Comparison of ENCODE assay signal across 9 mouse cellular contexts in genomic region chr13:102593405-102594200, GRCm38 (mm10).
DNase-seq lines count a peak whose midpoint lies in the region; ATAC-seq and TF ChIP-seq lines count a peak whose summit lies in the region.
"Had no signal": no experiment of that assay in that cellular context is flagged by ENCODE, and none has a peak within 500 bp of the region (broad histone marks: within the 10 kb centered on the region; RNA-seq: fewer than 3 reads in every experiment).

No protein-coding gene starts in this region.

- intact Hi-C loops in heart, postnatal 14 days (cut with DNase I): no loop called here

- no peak; the same call in 1 of the 2 replicates for ATAC-seq in forebrain, postnatal 0 days
- no peak for ATAC-seq in forebrain, embryonic 14.5 days
- peak; percentile 67; the same call in 1 of the 2 replicates for ATAC-seq in lung, embryonic 15.5 days (ENCODE audit: borderline replicate concordance, extremely low read depth, low FRiP score, low TSS enrichment)
- ATAC-seq in megakaryocyte-erythroid progenitor cell, adult 5-6 weeks (replicated peaks; ENCODE audit: low FRiP score, low TSS enrichment, poor library complexity, severe bottlenecking): no peak

- H3K4me2 ChIP-seq in forebrain, postnatal 0 days (ENCODE audit: low read depth): no peak overlapping the region
- H3K4me2 ChIP-seq in forebrain, embryonic 14.5 days (ENCODE audit: low read length): no peak overlapping the region
- no peak overlapping the region for H3K4me2 ChIP-seq in lung, embryonic 15.5 days
- H3K4me2 ChIP-seq: midbrain, embryonic 12.5 days had no signal

- H3K36me3 ChIP-seq in forebrain, postnatal 0 days (ENCODE audit: insufficient read depth): no peaks in the 10 kb centered on the region
- H3K36me3 ChIP-seq in forebrain, embryonic 14.5 days (ENCODE audit: control insufficient read depth, insufficient read depth, low read length): no peaks in the 10 kb centered on the region
- H3K36me3 ChIP-seq in lung, embryonic 15.5 days: no peaks in the 10 kb centered on the region
- H3K36me3 ChIP-seq: midbrain, embryonic 12.5 days had no signal

- WGBS in forebrain, postnatal 0 days: 81% methylated on average over 12 of the region's 12 CpGs
- WGBS in forebrain, embryonic 14.5 days: 94% methylated on average over 12 of the region's 12 CpGs
- WGBS in lung, embryonic 15.5 days: 66% methylated on average over 12 of the region's 12 CpGs

- H3K27ac ChIP-seq in forebrain, postnatal 0 days (ENCODE audit: low read depth, low read length): no peak overlapping the region
- no peak overlapping the region for H3K27ac ChIP-seq in forebrain, embryonic 14.5 days (ENCODE audit: low read depth, low read length)
- peak overlapping the region; percentile 67 for H3K27ac ChIP-seq in lung, embryonic 15.5 days
- H3K27ac ChIP-seq: midbrain, embryonic 12.5 days had no signal

- no peaks in the 10 kb centered on the region for H3K27me3 ChIP-seq in forebrain, postnatal 0 days (ENCODE audit: insufficient read depth, low read length)
- H3K27me3 ChIP-seq in forebrain, embryonic 14.5 days (replicated peaks; ENCODE audit: control insufficient read depth, insufficient read depth, low read length): no peaks in the 10 kb centered on the region
- no peaks in the 10 kb centered on the region for H3K27me3 ChIP-seq in lung, embryonic 15.5 days

- TF ChIP-seq CTCF in forebrain, postnatal 0 days (IDR thresholded peaks at IDR 0.05; ENCODE audit: low read depth): no peak

- H3K9ac ChIP-seq in forebrain, postnatal 0 days: no peak overlapping the region
- H3K9ac ChIP-seq in forebrain, embryonic 14.5 days (ENCODE audit: low read length): no peak overlapping the region
- no peak overlapping the region for H3K9ac ChIP-seq in lung, embryonic 15.5 days
- H3K9ac ChIP-seq: midbrain, embryonic 12.5 days had no signal

- no peak overlapping the region for H3K4me3 ChIP-seq in forebrain, postnatal 0 days (ENCODE audit: low read depth, low read length)
- H3K4me3 ChIP-seq in forebrain, embryonic 14.5 days (ENCODE audit: low read depth, low read length): no peak overlapping the region
- no peak overlapping the region for H3K4me3 ChIP-seq in lung, embryonic 15.5 days
- H3K4me3 ChIP-seq: midbrain, embryonic 12.5 days had no signal

- no peaks in the 10 kb centered on the region for H3K9me3 ChIP-seq in forebrain, postnatal 0 days (ENCODE audit: low read length)
- no peaks in the 10 kb centered on the region for H3K9me3 ChIP-seq in forebrain, embryonic 14.5 days (replicated peaks; ENCODE audit: control insufficient read depth, low read length)
- no peaks in the 10 kb centered on the region for H3K9me3 ChIP-seq in lung, embryonic 15.5 days
- H3K9me3 ChIP-seq: midbrain, embryonic 12.5 days had no signal

- H3K4me1 ChIP-seq in forebrain, postnatal 0 days (ENCODE audit: insufficient read depth): 0 out of 2 replicates have a peak, but pooled peaks cover 4% of the 10 kb centered on the region
- peaks cover 5% of the 10 kb centered on the region; the same call in 1 of the 2 replicates for H3K4me1 ChIP-seq in forebrain, embryonic 14.5 days (ENCODE audit: control insufficient read depth, insufficient read depth, low read length)
- peaks cover 46% of the 10 kb centered on the region for H3K4me1 ChIP-seq in lung, embryonic 15.5 days

- peak; percentile 35 for DNase-seq in forebrain, postnatal 0 days
- DNase-seq in forebrain, embryonic 14.5 days (ENCODE audit: low spot score): no peak
- peak; percentile 31 for DNase-seq in adrenal gland, postnatal 25 days
- peak; percentile 72 to 79 for DNase-seq in heart, postnatal 14 days
- peak; percentile 60 for DNase-seq in testis, postnatal 10 days (ENCODE audit: low spot score)
- DNase-seq in embryo, embryonic 11 days: no peak

Comparison
In these comparisons a context has a peak if more than half of its experiments do, and no peak if none do; other contexts are left out.
1. DNase-seq: peak in forebrain, postnatal 0 days (single experiment), adrenal gland, postnatal 25 days (single experiment), heart, postnatal 14 days (2 of 2) and testis, postnatal 10 days (single experiment); none in forebrain, embryonic 14.5 days (single experiment) and embryo, embryonic 11 days (single experiment).